In the genomic region with DNA sequence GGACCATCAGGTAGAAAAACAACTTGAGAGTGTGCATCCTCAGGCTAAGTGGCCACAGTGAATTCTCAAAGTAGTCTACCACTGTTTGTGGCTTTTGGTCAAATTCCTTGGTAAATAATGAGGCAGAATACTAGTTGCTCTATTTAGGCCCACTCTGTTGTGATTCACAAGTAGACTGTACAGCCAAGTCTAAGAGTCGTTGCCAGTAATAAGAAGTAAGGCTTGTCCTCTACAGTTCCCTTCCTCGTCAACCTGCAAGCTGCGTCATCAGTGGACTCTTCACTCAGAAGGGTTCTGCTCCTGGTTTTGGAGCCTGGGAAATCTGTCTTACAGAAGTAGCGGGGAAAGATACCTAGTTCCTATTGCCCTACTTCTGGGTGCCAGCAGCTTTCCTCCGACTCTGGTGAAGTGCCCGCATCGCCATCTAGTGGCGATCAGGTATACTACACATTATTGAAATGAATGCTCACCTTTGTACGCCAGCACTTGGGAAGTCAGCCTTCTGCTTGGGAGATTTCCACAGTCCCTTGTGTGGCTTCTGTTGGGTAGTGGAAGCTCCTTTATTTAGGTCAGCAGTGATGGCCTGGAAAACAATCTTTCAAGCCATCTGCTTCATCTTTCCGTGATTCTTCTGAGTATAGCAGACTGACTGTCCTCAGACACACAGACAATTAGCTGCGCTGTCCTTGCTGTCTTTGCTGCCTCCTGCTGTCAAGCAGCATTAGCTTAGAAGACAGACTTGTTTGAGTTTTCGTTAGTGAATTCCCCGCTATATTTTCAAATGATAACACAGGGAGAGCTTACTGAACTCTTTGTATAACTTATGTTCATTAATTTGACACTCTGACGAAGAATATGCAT, we compare ENCODE assay signal across 7 mouse cellular contexts.
DNase-seq lines count a peak whose midpoint lies in the region; ATAC-seq lines count a peak whose summit lies in the region.

No protein-coding gene starts in this region.

- H3K27me3 ChIP-seq in intestine, embryonic 14.5 days (replicated peaks; ENCODE audit: control insufficient read depth, insufficient read depth, low read length): no peaks in the 10 kb centered on the region
- H3K27me3 ChIP-seq in midbrain, embryonic 10.5 days (ENCODE audit: low read depth, poor library complexity, severe bottlenecking): no peaks in the 10 kb centered on the region

- peak; percentile 77 for DNase-seq in adrenal gland, adult 2 months
- peak; percentile 89 for DNase-seq in embryo, embryonic 10.5 days (ENCODE audit: low spot score)
- peak; percentile 58 for DNase-seq in gastrocnemius, postnatal 14 days
- peak; percentile 81 for DNase-seq in intestine, embryonic 14.5 days (ENCODE audit: low spot score)
- peak; percentile 50 to 87 for DNase-seq in left cerebral cortex, adult 9 months (ENCODE audit: low spot score in 2 of 2)
- peak; percentile 74 for DNase-seq in midbrain, embryonic 10.5 days (ENCODE audit: low spot score)
- DNase-seq in right cerebral cortex, postnatal 4 days: peak; percentile 77

- ATAC-seq in intestine, embryonic 14.5 days (replicated peaks; ENCODE audit: low FRiP score, low TSS enrichment, low read depth): peak; percentile 53; the same call in 1 of the 2 replicates

- H3K36me3 ChIP-seq in intestine, embryonic 14.5 days (ENCODE audit: control insufficient read depth, insufficient read depth, low read length): no peaks in the 10 kb centered on the region
- no peaks in the 10 kb centered on the region for H3K36me3 ChIP-seq in midbrain, embryonic 10.5 days

- no peak overlapping the region; the same call in 1 of the 2 replicates for H3K4me2 ChIP-seq in intestine, embryonic 14.5 days (ENCODE audit: low read length)

- H3K4me1 ChIP-seq in intestine, embryonic 14.5 days (replicated peaks; ENCODE audit: control insufficient read depth, insufficient read depth, low read length): peaks cover 6% of the 10 kb centered on the region; the same call in 1 of the 2 replicates
- H3K4me1 ChIP-seq in midbrain, embryonic 10.5 days: no peaks in the 10 kb centered on the region

- intact Hi-C loops in gastrocnemius, postnatal 14 days (cut with DNase I; ENCODE audit: low total_unique reads): loop anchor here (5.0 kb wide), 1 partner anchor 435 kb away; no protein-coding TSS in a partner anchor

- 37% methylated on average over 14 of the region's 14 CpGs for WGBS in intestine, embryonic 14.5 days
- 37% methylated on average over 14 of the region's 14 CpGs for WGBS in midbrain, embryonic 10.5 days

- no peak overlapping the region for H3K9ac ChIP-seq in intestine, embryonic 14.5 days (ENCODE audit: low read length)

- H3K27ac ChIP-seq in intestine, embryonic 14.5 days (ENCODE audit: low read depth): no peak overlapping the region
- H3K27ac ChIP-seq in midbrain, embryonic 10.5 days (replicated peaks): no peak overlapping the region

- H3K4me3 ChIP-seq in intestine, embryonic 14.5 days (ENCODE audit: low read depth, low read length): no peak overlapping the region
- no peak overlapping the region for H3K4me3 ChIP-seq in midbrain, embryonic 10.5 days

- no peaks in the 10 kb centered on the region for H3K9me3 ChIP-seq in intestine, embryonic 14.5 days (ENCODE audit: control insufficient read depth, low read length)
- no peaks in the 10 kb centered on the region for H3K9me3 ChIP-seq in midbrain, embryonic 10.5 days (replicated peaks)
